Mouse (Mus musculus) kidney, postnatal 4 days (tissue): ENCODE measurements at regions not wholly inside any gene's neighbourhood (a gene's known extent, or its start where the extent isn't known, plus 50 kb on each side); places are given as distances from the start of the nearest gene placed in this dataset.
A peak's percentile ranks its signal among the peaks of the same experiment; 100 is the strongest.

Experiments used
- DNase-seq, 2 experiments: peaks; one replicate each; pipeline ENCODE4 v3.0.0; 2021; ENCODE audit warnings: mixed read lengths in 2 of 2

GRCm38 (mm10) chr2:63347562-63347961 lies 163.5 kb upstream of the Kcnh7 start:
- no peak for DNase-seq

GRCm38 (mm10) chr2:63326750-63327149 lies 142.7 kb upstream of the Kcnh7 start:
- no peak for DNase-seq

- DNase-seq: peak in 1 of 2 experiments; percentile 1
Observed at GRCm38 (mm10) chr2:63280911-63281310, 96.8 kb upstream of the Kcnh7 start.

- DNase-seq: peak in 1 of 2 experiments; percentile 3
Observed at GRCm38 (mm10) chr2:63273799-63274203, 89.7 kb upstream of the Kcnh7 start.

- DNase-seq: no peak
Observed at GRCm38 (mm10) chr2:63246091-63246612, 62.1 kb upstream of the Kcnh7 start.

- no peak for DNase-seq
Observed at GRCm38 (mm10) chr2:63239326-63239725, 55.2 kb upstream of the Kcnh7 start.
